Mouse (Mus musculus) mature B cell (primary cell): Measurements from ENCODE around the gene Enpp4.

ENCODE experiments used
- in situ Hi-C: fragments of 300-500 bp; cut with MboI; formaldehyde crosslinking; loops from 2 replicates; pipeline ENCODE4 v1.14.3; 2019

Gene Enpp4

GRCm38 (mm10) chr17:44091512-44091911 is 14.1 kb downstream of the Enpp4 start:
- in situ Hi-C loops = no loop called here

- in situ Hi-C loops = no loop called here
These were observed 14.7 kb downstream of the Enpp4 start for GRCm38 (mm10) chr17:44090916-44091315.

- in situ Hi-C loops = no loop called here
These were observed 17.4 kb downstream of the Enpp4 start for GRCm38 (mm10) chr17:44088226-44088625.

- in situ Hi-C loops = no loop called here
These were observed 22.5 kb downstream of the Enpp4 start for GRCm38 (mm10) chr17:44083156-44083555.

GRCm38 (mm10) chr17:44078631-44079350 is 26.8 kb downstream of the Enpp4 start, which contains the start of gene Enpp5:
Enpp5 (plus strand) TSS chr17:44078813.
- in situ Hi-C loops = no loop called here

- in situ Hi-C loops = no loop called here
These were observed 27.8 kb downstream of the Enpp4 start for GRCm38 (mm10) chr17:44077843-44078160.

- in situ Hi-C loops = no loop called here
These were observed 28.3 kb downstream of the Enpp4 start for GRCm38 (mm10) chr17:44077146-44077842.

GRCm38 (mm10) chr17:44076051-44076680 is 29.4 kb downstream of the Enpp4 start:
- in situ Hi-C loops = no loop called here

- in situ Hi-C loops = no loop called here
These were observed 30.0 kb downstream of the Enpp4 start for GRCm38 (mm10) chr17:44075601-44076000.

GRCm38 (mm10) chr17:44071680-44072079 is 33.9 kb downstream of the Enpp4 start:
- in situ Hi-C loops = no loop called here

- in situ Hi-C loops = no loop called here
These were observed 36.7 kb downstream of the Enpp4 start for GRCm38 (mm10) chr17:44068876-44069275.

- in situ Hi-C loops = no loop called here
These were observed 44.2 kb downstream of the Enpp4 start for GRCm38 (mm10) chr17:44061289-44061890.

- in situ Hi-C loops = no loop called here
These were observed 44.8 kb downstream of the Enpp4 start for GRCm38 (mm10) chr17:44060781-44061180.

- in situ Hi-C loops = no loop called here
These were observed 47.5 kb downstream of the Enpp4 start for GRCm38 (mm10) chr17:44058145-44058544.

GRCm38 (mm10) chr17:44057123-44057522 is 48.5 kb downstream of the Enpp4 start:
- in situ Hi-C loops = no loop called here

- in situ Hi-C loops = no loop called here
These were observed 52.2 kb downstream of the Enpp4 start for GRCm38 (mm10) chr17:44053427-44053826.
